Mouse (Mus musculus) frontal cortex, postnatal 36 days (tissue): Measurements from ENCODE around the gene Zfp710.

ENCODE experiments used
- DNase-seq, 2 experiments: peaks; one replicate each; pipeline ENCODE4 v3.0.0; 2022; ENCODE audit warnings: low spot score in 2 of 2

The Zfp710 gene

DNA sequence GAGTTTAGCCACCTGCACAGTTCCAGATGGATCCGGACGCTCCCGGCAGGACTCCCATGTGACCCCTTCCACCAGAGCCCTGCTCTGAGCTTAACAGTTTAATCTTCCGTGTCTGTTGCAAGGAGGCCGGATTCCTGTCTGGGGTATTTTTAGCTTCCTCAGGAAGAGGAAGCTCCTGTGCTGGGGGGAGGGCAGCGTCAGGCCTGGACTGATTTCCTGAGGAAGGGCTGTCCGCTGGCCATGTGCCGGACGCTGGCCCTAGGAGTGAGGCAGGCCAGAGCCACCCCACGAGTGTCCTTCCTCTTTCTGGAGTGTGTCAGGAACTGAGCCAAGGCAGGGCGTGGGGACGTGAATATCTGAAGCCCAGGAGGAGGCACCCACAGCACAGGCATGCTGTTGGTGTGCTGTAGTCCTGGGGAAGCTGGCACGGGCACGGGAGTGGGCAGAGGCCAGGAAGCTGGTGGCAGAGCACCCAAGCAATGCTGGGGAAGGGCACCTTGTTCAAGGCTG is 54.2 kb downstream of the Zfp710 start:
- DNase-seq = peak; percentile 44 to 58

DNA sequence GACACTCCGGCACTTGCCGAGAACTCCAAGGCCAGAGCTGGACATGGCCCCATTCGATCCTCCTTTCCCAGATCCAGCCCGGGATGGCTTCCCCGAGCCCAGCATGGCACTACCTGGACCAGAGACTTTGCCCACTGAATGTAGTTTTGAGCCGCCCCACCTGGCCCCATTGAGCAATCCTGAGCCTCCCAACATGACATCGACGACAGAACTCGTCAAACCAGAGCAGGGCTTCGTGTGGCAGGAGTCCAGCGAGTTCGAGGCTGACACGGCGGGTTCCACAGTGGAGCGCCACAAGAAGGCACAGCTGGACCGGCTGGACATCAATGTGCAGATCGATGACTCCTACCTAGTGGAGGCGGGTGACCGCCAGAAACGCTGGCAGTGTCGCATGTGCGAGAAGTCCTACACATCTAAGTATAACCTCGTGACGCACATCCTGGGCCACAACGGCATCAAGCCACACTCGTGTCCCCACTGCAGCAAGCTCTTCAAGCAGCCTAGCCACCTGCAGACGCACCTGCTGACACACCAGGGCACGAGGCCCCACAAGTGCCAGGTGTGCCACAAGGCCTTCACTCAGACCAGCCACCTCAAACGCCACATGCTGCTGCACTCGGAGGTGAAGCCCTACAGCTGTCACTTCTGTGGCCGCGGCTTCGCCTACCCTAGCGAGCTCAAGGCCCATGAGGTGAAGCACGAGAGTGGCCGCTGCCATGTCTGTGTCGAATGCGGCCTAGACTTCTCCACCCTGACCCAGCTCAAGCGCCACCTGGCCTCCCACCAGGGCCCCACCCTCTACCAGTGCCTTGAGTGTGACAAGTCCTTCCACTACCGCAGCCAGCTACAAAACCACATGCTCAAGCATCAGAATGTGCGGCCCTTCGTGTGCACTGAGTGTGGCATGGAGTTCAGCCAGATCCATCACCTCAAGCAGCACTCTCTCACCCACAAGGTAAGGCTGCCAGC is 57.3 kb downstream of the Zfp710 start:
- no peak for DNase-seq

DNA sequence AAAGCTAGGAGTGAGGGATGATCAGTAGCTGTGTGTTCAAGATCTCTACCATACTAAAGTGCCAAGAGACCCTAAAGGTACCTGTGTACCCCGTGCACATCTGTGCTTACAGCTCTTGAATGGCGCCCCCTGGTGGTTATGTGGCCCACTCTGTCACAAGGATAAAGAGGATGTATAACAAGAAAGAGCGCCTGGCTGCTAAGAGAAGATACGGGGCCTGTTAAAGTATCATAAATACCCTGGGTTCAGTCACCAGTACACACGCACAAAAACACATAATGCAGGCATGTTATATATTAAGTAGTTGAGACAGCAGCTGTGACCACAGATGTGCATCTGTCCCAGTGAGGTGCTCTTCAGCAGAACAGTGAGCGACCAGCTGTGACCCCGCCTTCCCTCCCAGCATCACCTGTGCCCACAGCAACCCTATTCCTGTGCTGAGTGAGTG is 59.9 kb downstream of the Zfp710 start:
- no peak for DNase-seq

DNA sequence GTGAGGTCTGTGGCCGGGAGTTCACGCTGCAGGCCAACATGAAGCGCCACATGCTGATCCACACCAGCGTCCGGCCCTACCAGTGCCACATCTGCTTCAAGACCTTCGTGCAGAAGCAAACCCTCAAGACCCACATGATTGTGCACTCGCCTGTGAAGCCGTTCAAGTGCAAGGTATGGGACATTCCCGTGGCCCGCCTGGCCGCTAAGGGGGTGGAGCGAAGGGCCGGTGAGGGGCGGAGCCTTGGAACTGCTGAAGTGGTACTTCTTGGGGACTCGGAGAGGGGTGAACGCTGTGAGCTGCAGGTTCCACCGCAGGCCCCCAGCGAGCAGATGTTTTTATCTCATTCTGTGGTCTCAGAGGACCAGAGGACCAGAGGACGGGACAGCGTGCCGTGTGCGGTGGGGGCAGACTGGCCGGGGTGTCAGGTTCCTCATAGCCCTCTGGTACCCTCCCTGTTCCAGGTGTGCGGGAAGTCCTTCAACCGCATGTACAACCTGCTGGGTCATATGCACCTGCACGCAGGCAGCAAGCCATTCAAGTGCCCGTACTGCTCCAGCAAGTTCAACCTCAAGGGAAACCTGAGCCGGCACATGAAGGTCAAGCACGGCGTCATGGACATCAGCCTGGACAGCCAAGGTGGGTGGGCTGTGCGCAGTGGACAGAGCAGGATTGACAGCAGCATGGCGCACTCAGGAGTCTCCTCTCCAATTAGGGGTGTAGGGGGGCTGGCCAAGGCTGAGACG is 61.5 kb downstream of the Zfp710 start:
- DNase-seq = no peak

DNA sequence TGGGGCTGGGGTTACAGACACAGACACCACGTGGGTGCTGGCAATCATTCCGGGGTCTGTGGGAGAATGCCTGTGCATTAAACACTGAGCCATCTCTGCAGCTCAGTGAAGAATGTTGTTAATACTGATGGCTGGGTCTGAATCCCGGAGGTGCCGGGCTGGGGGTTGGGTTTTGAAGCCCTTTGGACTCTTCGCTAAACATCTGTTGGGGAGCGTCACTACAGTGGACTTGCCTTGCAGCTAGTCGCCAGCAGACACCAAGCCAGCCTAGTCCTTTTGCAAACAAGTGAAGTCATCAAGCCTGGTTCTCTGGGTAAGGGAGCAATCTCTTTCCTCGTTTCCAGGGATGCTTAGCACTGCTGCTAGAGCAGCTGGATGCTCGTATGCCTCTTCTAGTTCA is 63.6 kb downstream of the Zfp710 start:
- DNase-seq = no peak

DNA sequence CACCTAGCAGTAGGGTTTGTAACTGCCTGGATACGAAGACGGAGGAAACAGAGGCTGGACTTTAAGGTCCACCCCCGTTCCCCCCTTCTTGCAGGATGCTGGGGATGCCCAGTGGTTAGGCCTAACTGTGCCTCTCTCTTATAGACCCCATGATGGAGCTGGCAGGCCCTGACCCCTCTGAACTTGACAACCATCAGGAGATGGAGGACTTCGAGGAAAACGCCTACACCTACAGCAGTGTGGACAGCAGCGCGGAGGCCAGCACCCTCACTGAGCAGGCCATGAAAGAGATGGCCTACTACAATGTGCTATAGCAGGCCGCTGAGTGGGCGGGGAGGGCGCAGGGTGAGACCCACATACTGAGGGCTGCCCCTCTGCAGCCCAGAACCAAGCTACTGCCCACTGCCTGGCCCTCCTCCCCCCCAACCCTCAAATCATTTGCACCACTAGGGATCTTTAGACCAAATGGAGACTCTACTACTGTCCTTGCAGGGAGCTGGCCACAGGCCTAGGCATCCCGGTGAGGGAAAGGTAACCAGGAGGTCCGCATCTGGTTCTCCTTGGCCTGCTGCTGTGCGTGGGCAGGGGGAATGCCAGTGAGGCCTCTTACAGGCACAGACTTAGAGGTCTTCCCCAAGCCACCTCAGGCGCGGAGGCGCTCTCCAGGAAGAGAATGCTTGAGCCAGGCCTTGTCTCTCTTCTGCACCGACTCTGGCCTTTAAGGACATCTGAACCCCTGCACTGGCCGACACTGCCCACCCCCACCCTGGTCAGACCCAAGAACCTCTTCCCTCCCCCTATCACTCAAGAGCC is 65.8 kb downstream of the Zfp710 start:
- DNase-seq = no peak

DNA sequence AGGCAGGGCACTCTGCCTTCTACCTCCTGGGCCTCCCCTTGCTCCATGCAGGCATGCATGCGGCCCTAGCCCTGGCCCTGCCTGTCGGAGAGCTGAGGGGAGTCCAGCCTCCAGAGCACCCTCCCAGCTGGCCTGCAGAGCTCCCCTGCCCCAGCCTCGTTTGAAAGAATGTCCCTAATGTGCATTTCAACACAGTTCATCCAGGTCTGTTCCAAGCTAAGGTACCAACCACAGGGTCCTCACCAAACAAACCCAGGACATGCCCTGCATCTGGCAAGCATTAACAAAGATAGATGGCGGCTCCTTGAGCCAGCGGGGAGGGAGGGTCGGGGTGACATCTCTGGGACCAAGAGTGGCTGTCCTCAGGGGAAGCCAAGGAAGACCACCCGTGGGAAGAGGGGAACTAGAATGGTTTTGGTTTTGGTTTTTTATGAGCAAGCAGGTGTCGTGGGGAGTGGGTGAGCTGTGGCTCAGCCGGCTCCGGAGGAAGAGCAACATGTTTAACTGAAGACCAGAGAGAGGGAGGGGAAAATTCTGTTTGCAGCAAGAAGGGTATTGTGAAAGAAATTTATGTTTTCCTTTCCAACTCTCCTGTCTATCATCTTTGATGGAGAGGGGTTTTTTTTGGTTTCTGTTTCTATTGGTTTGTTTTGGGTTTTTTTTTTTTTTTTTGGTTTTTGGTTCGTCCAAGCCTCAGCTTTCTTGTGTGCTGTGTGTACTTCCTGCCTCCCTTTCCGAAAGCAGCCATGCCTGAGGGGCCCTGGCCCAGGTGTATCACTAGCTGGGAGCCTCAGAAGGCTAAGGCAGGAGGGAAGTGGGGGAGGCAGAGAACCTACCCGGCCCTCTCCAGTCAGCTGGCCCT is 66.6 kb downstream of the Zfp710 start:
- no peak for DNase-seq

DNA sequence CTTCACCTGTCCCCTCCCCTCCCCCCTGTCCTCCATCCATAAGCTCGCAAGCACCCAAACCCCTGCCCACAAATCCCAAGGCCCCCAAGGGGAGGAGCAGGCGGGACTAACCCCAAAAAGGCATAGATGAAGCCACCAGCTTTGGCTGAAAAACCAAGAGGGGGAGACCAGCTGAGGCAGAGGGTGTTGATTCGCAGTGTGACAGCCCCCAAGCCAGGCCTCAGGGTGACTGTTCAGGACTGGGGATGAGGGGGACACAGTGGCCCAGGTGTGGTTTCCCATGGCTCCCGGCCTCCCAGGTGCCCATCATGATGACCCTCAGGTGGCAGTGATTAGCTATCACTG is 67.2 kb downstream of the Zfp710 start:
- DNase-seq = no peak

DNA sequence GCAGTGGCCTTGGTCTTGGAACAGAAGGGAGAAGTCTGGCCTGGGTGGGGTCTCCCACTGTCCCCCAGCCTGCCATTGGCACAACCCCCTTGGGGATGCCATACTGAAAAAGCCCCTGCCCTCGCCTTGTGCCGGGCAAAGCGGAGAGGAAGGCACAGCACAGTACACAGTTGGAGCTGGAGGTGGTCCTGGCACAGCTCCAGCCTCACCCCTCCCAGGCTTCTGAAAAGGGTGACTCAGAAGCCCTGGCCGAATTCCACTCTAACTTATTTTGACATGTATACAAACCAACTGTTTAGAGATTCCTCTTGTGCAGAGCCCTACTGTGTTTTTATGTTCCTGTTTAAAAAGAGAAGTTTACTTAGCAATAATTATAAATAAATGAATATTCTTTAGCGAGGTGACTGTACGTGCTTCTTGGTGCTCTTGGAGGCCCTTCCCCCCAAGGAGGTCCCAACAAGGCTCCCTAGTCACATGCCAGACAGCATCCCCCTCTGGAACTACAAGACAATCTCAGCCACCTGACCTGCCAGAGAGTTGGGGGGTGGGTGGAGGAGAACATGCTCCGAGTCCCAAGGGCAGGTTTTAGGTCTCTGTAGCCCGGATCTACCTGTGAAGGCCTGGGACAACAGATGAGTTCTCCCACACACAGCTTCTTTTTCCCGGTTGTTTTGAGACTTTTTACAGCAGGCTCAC is 67.9 kb downstream of the Zfp710 start:
- peak; percentile 76 to 81 for DNase-seq

DNA sequence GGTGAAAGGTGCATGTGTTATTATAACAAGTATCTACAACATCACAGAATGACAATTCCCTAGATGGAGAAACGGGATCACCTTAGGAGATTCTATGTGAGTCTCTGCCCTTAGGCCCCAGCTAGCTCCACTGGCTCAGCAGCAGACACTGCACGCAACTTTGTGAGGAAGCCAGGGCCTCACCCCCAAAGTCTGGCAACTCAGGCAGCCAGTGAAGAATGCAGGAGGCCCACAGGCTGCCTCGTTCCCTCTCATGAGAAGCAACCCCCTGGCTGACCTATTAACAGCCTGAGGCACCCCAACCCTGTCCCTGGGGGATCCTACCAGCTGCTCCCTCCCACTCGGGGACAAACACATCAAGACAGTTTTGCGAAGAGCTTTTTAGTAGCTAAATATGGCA is 69.9 kb downstream of the Zfp710 start:
- DNase-seq = no peak

DNA sequence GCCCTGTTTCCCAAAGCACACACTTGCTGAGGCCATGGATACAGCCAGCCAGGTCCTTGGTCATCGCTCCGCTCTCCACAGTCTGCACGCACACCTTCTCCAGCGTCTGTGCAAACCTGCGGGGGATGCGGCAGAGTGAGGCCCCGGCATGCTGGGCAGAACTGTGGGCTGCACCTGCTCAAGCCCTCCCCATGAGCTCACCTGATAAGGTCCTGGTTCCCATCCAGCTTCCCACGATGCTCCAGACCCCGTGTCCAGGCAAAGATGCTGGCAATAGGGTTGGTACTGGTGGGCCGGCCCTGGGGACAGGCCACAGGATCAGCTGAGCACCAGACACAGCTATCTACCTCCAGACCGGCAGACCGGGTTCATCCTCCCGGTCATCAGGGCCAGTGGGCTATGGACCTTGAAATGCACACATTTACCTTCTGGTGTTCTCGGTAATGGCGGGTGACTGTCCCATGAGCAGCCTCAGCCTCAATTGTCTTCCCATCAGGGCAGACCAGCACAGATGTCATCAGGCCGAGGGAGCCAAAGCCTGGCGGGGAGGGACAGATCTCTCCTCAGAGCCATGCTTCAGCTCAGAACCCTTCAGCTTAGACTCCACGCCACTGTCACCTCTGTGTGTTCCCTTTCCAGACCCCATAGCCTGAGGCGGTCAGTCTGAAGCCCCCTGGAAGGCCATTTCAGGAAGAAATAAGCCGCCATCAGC is 71.1 kb downstream of the Zfp710 start:
- DNase-seq = no peak

DNA sequence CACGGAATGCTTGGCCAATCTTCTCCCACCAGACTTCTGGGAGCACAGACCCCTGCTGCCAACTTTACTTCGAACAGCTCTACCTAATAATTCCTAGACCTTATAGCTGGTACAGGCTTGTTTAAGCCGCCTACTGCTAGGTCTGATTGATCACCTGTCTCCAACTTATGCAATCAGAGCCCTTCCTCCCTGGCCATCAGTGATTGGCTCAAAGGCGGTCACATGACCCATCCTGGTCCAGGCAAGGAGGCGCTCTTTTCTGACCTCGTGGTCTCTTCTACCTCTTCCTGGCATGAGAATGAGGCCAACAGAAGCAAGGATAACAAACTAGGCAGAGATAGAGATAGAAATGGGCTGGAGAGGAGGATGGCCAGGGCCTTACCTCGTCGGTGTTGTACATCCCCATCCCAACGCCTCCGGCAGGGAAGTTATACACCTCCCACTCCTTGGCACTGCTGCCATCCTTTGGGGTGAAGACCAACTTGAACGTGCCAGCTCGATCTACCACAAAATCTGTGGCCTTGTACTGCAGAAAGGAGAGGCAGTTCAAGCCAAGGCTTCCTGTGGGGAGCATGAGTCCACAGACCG is 73.9 kb downstream of the Zfp710 start:
- no peak for DNase-seq

DNA sequence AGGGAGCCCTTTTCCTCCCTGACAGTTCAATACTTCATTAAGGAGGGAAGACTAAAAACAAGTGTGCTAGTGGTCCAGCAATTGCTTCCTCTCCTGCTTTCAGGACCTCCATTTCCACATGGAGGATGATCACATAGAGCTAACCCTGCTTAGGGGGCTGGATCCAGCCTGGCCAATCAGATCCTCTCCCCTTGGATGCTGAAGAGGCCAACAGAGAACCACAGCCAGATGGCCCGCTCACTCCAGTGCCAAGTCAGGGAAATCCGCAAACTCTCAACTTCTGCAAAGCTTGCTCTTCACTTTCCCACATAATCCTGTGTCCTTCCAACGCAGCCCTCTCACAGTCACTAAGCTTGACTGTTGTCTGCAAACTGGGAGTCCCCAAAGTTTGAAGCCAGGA is 78.7 kb downstream of the Zfp710 start:
- DNase-seq = no peak

DNA sequence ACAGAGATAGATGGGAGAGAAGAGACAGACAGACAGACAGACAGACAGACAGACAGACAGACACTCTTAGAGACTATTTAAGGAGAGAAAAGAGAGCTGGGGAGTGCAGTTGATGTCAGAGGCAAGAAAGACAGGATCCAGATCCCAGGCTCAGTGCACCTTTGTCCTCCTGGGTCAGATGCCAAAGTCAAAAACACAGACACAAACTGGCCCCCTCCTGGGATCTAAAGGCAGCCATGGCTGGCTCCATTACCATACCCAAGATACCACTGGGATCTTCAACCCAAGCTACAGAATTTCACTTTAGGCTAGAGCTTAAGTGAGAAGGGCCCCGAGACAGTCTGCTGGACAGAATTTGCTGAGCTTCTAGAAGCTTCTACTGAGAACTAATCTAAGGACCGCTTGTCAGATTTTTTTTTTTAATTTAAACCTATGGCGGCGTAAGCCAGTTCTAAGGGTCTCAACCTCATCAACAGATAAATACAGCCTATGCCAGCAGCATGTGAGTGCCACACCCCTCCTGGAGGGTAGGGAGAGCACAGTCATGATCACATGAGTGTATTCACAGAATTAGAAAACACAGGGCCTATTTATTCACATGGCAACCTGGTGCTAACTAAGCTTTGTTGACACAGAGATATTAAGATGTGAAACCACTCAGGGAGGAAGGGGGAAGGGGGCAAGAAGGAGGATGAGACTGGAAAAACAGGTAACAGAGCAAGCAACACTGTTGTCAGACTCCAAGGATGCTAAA is 81.2 kb downstream of the Zfp710 start:
- DNase-seq = no peak

DNA sequence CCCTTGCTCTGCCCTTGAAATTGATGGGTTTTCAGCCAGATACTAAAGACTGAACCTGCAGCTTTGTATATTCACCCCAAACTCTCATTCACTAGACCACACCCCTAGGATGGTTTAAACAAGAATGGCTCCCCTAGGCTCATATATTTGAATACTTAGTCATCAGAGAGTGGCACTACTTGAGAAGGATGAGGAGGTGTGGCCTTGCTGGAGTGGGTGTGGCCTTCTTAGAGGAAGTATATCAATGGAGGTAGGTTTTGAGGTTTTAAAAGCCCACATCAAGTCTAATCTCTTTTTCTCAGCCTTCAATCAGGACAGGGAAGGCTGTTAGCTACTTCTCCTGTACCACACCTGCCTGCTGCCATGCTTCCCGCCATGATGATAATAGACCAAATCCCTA is 81.8 kb downstream of the Zfp710 start:
- no peak for DNase-seq

DNA sequence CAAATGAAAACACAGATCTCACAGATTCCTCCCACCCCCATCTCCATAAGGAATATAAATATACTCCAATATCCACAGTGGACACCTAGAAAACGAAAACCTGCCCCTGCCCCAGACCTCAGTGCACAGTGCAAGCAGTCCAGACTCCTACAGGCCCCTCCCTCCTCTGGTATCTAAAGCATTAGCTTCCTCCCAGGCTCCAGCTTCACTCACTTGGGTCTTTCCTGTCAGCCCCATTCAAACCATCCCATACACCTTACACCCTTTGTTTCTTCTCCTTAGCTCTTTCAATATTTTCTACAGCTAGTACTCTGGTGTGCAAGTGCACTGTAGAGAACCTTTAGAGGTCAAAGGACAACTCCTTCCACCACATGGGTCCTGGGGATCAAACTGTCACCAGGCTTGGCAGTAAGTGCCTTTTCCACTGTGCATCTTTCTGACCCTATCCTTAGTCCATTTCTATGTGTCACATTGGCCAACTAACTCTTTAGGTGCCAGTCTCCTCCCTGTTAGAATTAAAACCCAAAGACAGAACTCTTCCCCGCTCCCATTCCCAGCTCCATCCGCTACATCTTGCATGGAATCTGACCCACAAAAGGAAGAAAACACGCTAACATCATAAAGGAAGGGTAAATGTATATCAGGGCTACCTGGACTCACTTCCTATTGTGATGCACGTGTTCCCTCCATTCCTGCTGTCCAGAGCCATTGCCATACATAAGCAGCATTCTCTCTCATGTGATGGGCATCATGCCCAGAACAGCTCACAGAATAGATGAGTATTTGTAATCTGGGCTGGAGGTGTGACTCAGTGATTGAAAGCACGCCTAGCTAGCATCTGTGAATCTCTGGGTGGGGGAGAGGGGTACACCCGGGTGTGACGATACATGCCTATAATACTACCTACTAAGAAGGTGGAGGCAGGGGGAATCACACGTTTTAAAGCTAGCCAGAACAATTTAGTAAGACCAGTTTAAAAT is 86.7 kb downstream of the Zfp710 start:
- peak; percentile 35 to 61 for DNase-seq

DNA sequence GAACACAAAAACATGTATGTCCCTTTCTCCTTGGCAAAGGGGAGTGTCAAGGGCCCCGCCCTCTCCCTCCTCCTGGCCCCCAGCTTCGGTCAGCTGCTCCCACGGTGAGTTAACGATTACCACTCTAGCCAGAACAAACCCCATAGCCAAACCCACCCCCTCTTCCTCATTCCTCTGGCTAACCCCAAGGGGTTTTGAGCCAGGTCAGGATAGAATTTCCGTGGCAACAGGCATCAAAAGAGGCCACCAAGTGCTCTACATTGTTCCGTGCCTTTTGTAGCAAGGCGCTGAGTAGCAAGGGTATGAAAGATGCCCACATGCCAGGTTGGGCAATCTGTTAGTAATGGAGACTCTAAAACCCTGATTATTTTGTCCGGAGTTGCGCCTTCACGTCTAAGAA is 89.4 kb downstream of the Zfp710 start:
- DNase-seq = peak in 1 of 2 experiments; percentile 15
